ENCODE assay signal across 8 mouse cellular contexts in genomic region chr19:5704801-5705571, GRCm38 (mm10). TPM values are rescaled to one million over a fixed set of nuclear protein-coding genes. Genes with fewer than 3 reads are reported as not detected.
DNase-seq lines count a peak whose midpoint lies in the region; ATAC-seq lines count a peak whose summit lies in the region.

No protein-coding gene starts in this region.

- H3K4me1 ChIP-seq in kidney, embryonic 16.5 days (ENCODE audit: insufficient read depth, low read length) = peaks cover 12% of the 10 kb centered on the region; the same call in 1 of the 2 replicates

- WGBS in kidney, embryonic 16.5 days = 43% methylated on average over 10 of the region's 10 CpGs

- no peak overlapping the region for H3K4me2 ChIP-seq in kidney, embryonic 16.5 days (replicated peaks; ENCODE audit: low read depth, low read length)

- H3K4me3 ChIP-seq in kidney, embryonic 16.5 days (ENCODE audit: low read length) = no peak overlapping the region

- H3K9me3 ChIP-seq in kidney, embryonic 16.5 days (ENCODE audit: low read length) = no peaks in the 10 kb centered on the region

- peak; percentile 69 for ATAC-seq in kidney, embryonic 16.5 days (ENCODE audit: low FRiP score, low TSS enrichment)
- ATAC-seq in activated CD4-positive, CD25-positive, alpha-beta regulatory T cell, adult 4 months = peak; percentile 65
- ATAC-seq in hematopoietic stem cell, adult 5-6 weeks (replicated peaks in 1 of 2; ENCODE audit: insufficient read depth in 1 of 2, low FRiP score in 2 of 2, low TSS enrichment in 1 of 2, low read depth in 1 of 2, poor library complexity in 2 of 2, severe bottlenecking in 2 of 2) = peak; percentile 49 to 54

- H3K27ac ChIP-seq in kidney, embryonic 16.5 days (ENCODE audit: low read length) = peak overlapping the region; percentile 71

- no peak for DNase-seq in kidney, adult 8-10 months
- DNase-seq in lung, postnatal 36 days = peak; percentile 61
- no peak for DNase-seq in frontal cortex, postnatal 25 days (ENCODE audit: low spot score in 2 of 2)
- DNase-seq in yolk sac, embryonic 10.5 days (ENCODE audit: low spot score) = no peak
- DNase-seq in cerebellum, postnatal 14 days = no peak

- H3K9ac ChIP-seq in kidney, embryonic 16.5 days (replicated peaks; ENCODE audit: low read length) = no peak overlapping the region

- peaks cover 58% of the 10 kb centered on the region for H3K36me3 ChIP-seq in kidney, embryonic 16.5 days (ENCODE audit: insufficient read depth, low read length)

- no peaks in the 10 kb centered on the region for H3K27me3 ChIP-seq in kidney, embryonic 16.5 days (ENCODE audit: insufficient read depth, low read length)

RNA-seq across cellular contexts. Expression of gene Kcnk7, which starts 0.8 kb away (rescaled TPM):
- polyA plus RNA-seq in kidney, embryonic 16.5 days (2015; fragmentation: Nextera tagmentation; extraction: Ambion mirVana) = 0.15 and 0.23 TPM in 2 replicates
- 1 to 10 TPM; 1.5 to 2.8 TPM for polyA plus RNA-seq in activated CD4-positive, CD25-positive, alpha-beta regulatory T cell, adult 4 months (2017; shearing (Covaris generic))
- total RNA-seq in hematopoietic stem cell, adult 5-6 weeks (2017) = 0.75 TPM in 1 of 2 replicates, not detected in the other

RNA-seq across cellular contexts. Expression of gene Pcnx3, which starts 16.3 kb away (rescaled TPM):
- 27.0 and 28.1 TPM in 2 replicates for polyA plus RNA-seq in kidney, embryonic 16.5 days (2015; fragmentation: Nextera tagmentation; extraction: Ambion mirVana)
- 10 to 100 TPM; 20.6 to 21.7 TPM for polyA plus RNA-seq in activated CD4-positive, CD25-positive, alpha-beta regulatory T cell, adult 4 months (2017; shearing (Covaris generic))
- 21.0 and 21.2 TPM in 2 replicates for total RNA-seq in hematopoietic stem cell, adult 5-6 weeks (2017)

RNA-seq across cellular contexts. Expression of gene Map3k11, which starts 16.4 kb away (rescaled TPM):
- polyA plus RNA-seq in kidney, embryonic 16.5 days (2015; fragmentation: Nextera tagmentation; extraction: Ambion mirVana) = 41.5 and 43.8 TPM in 2 replicates
- 1 to 10 TPM; 7.8 to 9.2 TPM for polyA plus RNA-seq in activated CD4-positive, CD25-positive, alpha-beta regulatory T cell, adult 4 months (2017; shearing (Covaris generic))
- total RNA-seq in hematopoietic stem cell, adult 5-6 weeks (2017) = 23.9 and 34.3 TPM in 2 replicates

RNA-seq across cellular contexts. Expression of gene Ehbp1l1, which starts 21.1 kb away (rescaled TPM):
- polyA plus RNA-seq in kidney, embryonic 16.5 days (2015; fragmentation: Nextera tagmentation; extraction: Ambion mirVana) = 19.5 and 25.0 TPM in 2 replicates
- polyA plus RNA-seq in activated CD4-positive, CD25-positive, alpha-beta regulatory T cell, adult 4 months (2017; shearing (Covaris generic)) = 10 to 100 TPM; 16.5 to 26.4 TPM
- total RNA-seq in hematopoietic stem cell, adult 5-6 weeks (2017) = 29.5 and 51.2 TPM in 2 replicates

RNA-seq across cellular contexts. Expression of gene Fam89b, which starts 24.5 kb away (rescaled TPM):
- polyA plus RNA-seq in kidney, embryonic 16.5 days (2015; fragmentation: Nextera tagmentation; extraction: Ambion mirVana) = 93.4 and 97.9 TPM in 2 replicates
- 10 to 100 TPM; 20.1 to 44.7 TPM for polyA plus RNA-seq in activated CD4-positive, CD25-positive, alpha-beta regulatory T cell, adult 4 months (2017; shearing (Covaris generic))
- total RNA-seq in hematopoietic stem cell, adult 5-6 weeks (2017) = 22.8 and 27.0 TPM in 2 replicates
